Mouse (Mus musculus) thymus, adult 2 months (tissue): ENCODE measurements around the gene Tmem273.

Experiments
- CTCF ChIP-seq: fragments of 200-500 bp; IDR thresholded peaks from 2 replicates; pipeline ENCODE4 v1.5.1; 2012; ENCODE audit warnings: mild to moderate bottlenecking, control low read depth, low read length, moderate library complexity, borderline replicate concordance; ENCODE audit not compliant: control insufficient read depth, poor library complexity, insufficient read depth; ENCODE audit errors: extremely low read depth
- POLR2A ChIP-seq: fragments of 200-500 bp; IDR thresholded peaks from 2 replicates; pipeline ENCODE4 v1.6.1; 2012; ENCODE audit warnings: mild to moderate bottlenecking, low read length, control low read depth, moderate library complexity; ENCODE audit not compliant: control insufficient read depth, poor library complexity, insufficient read depth; ENCODE audit errors: extremely low read depth

GRCm38 (mm10) chr14:32858941-32859510, 73.3 kb downstream of the Tmem273 start:
- TF ChIP-seq CTCF (no peak), POLR2A (no peak)
